Mouse (Mus musculus): Measurements from ENCODE around the gene Furin. TPM values are rescaled to one million over a fixed set of nuclear protein-coding genes. Genes with fewer than 3 reads are reported as not detected.
A peak's percentile ranks its signal among the peaks of the same experiment; 100 is the strongest.
"Not testable (repeated sequence)": the region's sequence is repeated elsewhere in the genome, so short reads cannot be mapped to it uniquely, and the experiment has no call there.

The Furin gene
- polyA plus RNA-seq, 1 experiment from 2014 or later, result 11.0 TPM

DNA sequence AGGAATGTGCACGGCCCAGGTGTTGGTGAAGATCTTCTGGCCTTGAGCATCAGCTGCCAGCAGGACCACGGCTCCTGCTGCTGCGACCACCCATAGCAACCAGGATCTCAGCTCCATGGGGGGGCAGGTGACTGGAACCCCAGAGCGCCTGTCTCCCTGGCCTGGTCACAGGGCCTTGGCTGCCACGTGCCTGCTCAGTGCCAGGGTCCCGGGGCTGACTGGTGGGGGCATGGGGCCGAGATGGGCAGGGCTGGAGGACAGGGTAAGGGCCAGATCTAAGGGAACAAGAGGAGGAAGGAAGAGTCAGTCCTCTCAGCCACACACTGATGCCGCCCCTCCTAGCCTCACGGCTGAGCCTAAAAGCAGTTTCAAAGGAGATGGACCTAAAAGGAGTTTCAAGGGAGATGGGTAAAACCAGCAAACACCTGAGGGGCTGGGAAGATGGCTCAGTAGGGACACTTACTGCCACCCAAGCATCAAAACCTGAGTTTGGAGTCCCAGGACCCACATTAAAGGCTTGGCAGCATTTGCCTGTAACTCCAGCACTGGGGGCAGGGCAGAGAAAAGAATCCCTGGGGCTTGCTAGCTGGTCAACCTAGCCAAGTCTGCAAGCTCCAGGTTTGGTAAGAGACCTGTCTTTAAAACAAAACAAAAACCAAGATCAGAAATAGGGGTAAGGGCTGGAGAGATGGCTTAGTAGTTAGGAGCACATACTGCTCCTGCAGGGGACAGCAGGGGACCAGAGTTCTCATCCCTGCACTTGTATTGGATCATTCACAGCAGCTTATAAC lies 6.4 kb downstream of the Furin start:
- 73% methylated on average over 9 of the region's 9 CpGs for WGBS
- no peak overlapping the region for H3K27ac ChIP-seq
- H3K27me3 ChIP-seq, result peaks cover 3% of the 10 kb centered on the region; the same call in 1 of the 2 replicates
- ATAC-seq (ENCODE audit: insufficient number of reproducible peaks, insufficient read depth, low FRiP score, low TSS enrichment, low read depth), result no peak
- H3K4me3 ChIP-seq, result no peak overlapping the region
- no peak overlapping the region for H3K4me2 ChIP-seq
- peaks cover 43% of the 10 kb centered on the region for H3K4me1 ChIP-seq
- H3K9ac ChIP-seq, result peak overlapping the region; percentile 36; the same call in 1 of the 2 replicates
- peaks cover 41% of the 10 kb centered on the region for H3K36me3 ChIP-seq
- no peaks in the 10 kb centered on the region for H3K9me3 ChIP-seq

DNA sequence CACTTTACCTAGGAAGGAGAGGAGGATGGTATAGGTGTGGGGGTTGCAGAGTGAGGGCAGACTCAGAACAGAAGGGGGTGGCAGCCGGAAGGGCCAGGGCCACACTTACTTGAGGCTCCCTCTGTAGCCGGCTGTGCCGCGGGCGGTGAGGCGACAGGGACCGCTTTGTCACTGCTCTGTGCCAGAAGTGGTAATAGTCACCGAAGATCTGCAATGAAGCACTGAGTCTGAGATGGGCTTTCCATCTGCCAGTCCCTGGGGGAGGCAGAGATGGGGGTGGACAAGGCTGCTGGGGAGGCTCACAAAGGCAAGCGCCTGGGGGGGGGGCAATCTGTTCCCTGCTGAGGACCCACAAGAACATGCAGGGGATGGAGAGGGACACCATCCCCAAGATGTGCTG lies 7.2 kb downstream of the Furin start:
- Histone ChIP-seq H3K4me2 (no peak overlapping the region), H3K4me1 (peaks cover 36% of the 10 kb centered on the region), H3K9me3 (no peaks in the 10 kb centered on the region), H3K27me3 (no peaks in the 10 kb centered on the region), H3K4me3 (no peak overlapping the region), H3K9ac (no peak overlapping the region; the same call in 1 of the 2 replicates), H3K36me3 (peaks cover 50% of the 10 kb centered on the region), H3K27ac (no peak overlapping the region)
- ATAC-seq (ENCODE audit: insufficient number of reproducible peaks, insufficient read depth, low FRiP score, low TSS enrichment, low read depth), result no peak
- WGBS, result 85% methylated on average over 9 of the region's 9 CpGs

GRCm38 (mm10) chr7:80396427-80396826 lies 8.8 kb downstream of the Furin start:
- not testable (repeated sequence) for H3K4me2 ChIP-seq; H3K9me3 ChIP-seq; H3K27me3 ChIP-seq; H3K9ac ChIP-seq; ATAC-seq (ENCODE audit: insufficient number of reproducible peaks, insufficient read depth, low FRiP score, low TSS enrichment, low read depth); H3K27ac ChIP-seq; H3K4me3 ChIP-seq
- Histone ChIP-seq H3K36me3 (peaks cover 65% of the 10 kb centered on the region), H3K4me1 (peaks cover 31% of the 10 kb centered on the region)
- 87% methylated on average over 4 of the region's 4 CpGs for WGBS

- WGBS, result 90% methylated on average over 4 of the region's 4 CpGs
- no peak for ATAC-seq (ENCODE audit: insufficient number of reproducible peaks, insufficient read depth, low FRiP score, low TSS enrichment, low read depth)
Measured at GRCm38 (mm10) chr7:80394600-80394999, 10.6 kb downstream of the Furin start.

GRCm38 (mm10) chr7:80392119-80392518 lies 13.1 kb downstream of the Furin start:
- no peak for ATAC-seq (ENCODE audit: insufficient number of reproducible peaks, insufficient read depth, low FRiP score, low TSS enrichment, low read depth)
- no peak overlapping the region for H3K9ac ChIP-seq
- H3K27ac ChIP-seq, result no peak overlapping the region
- H3K36me3 ChIP-seq, result peaks cover 71% of the 10 kb centered on the region
- WGBS, result 90% methylated on average over 15 of the region's 15 CpGs
- H3K4me2 ChIP-seq, result no peak overlapping the region
- no peaks in the 10 kb centered on the region for H3K9me3 ChIP-seq
- no peaks in the 10 kb centered on the region for H3K27me3 ChIP-seq
- no peak overlapping the region for H3K4me3 ChIP-seq
- H3K4me1 ChIP-seq, result peaks cover 21% of the 10 kb centered on the region

More at GRCm38 (mm10) chr7:80394600-80394999, 10.6 kb downstream of the Furin start:
- Histone ChIP-seq H3K4me3 (no peak overlapping the region), H3K9ac (no peak overlapping the region), H3K36me3 (peaks cover 82% of the 10 kb centered on the region), H3K4me1 (peaks cover 13% of the 10 kb centered on the region), H3K27ac (no peak overlapping the region), H3K4me2 (no peak overlapping the region), H3K27me3 (no peaks in the 10 kb centered on the region), H3K9me3 (no peaks in the 10 kb centered on the region)

DNA sequence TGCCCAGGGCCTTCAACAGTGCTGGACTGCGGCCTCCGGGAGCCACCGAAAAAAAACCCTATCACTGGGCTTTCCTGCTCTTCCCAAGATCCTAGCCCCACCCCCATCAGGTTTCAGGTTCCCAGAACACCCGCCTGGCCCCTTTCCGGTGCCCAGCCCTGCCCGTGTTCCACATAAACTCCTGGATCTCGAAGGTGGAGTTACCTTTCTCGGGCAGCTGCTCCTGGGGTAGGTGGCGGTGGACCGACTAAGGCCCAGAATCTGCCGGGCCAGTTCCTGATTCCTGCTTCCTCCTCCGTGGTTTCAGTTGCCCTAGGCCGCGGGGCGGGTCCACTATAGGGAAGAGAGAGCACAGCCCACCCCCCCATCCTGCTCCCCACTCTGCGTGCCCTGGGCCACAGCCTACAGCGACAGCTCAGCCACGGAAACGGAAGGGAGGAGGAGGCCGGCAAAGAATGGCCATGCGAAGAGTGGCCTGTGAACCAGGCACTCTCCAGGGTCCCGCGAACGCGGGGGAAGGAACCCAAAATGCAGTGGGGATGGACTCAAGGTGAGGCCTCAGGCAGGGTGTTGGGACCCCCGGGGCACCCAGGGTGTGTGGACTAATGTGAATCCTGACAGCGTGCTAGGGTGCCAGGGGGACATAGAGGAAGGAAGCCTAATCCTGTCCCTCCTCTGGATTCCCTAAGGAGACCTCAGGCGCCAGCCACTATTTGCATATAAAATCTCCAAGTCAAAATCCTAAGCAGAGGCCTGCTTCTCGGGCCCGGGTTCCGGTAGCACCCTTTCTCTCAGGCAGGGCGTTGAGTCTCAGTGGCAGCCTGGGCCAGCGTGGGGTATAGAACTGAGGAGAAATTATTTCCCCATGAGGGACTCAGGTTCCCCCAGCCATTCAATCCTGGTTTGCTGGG lies 17.3 kb downstream of the Furin start, which contains the start of gene Fes:
Fes (minus strand) TSS at position 314 of the 911 bp plus-strand sequence.
- ATAC-seq (ENCODE audit: insufficient number of reproducible peaks, insufficient read depth, low FRiP score, low TSS enrichment, low read depth), result peak; percentile 39; the same call in 1 of the 2 replicates
- H3K9me3 ChIP-seq, result no peaks in the 10 kb centered on the region
- peaks cover 29% of the 10 kb centered on the region for H3K4me1 ChIP-seq
- 8% methylated on average over 33 of the region's 33 CpGs for WGBS
- H3K4me3 ChIP-seq, result peak within 1 kb of the TSS; percentile 37
- peak within 1 kb of the TSS; percentile 79 for H3K27ac ChIP-seq
- H3K27me3 ChIP-seq, result no peaks in the 10 kb centered on the region
- H3K9ac ChIP-seq, result peak within 1 kb of the TSS; percentile 71
- peaks cover 39% of the 10 kb centered on the region for H3K36me3 ChIP-seq
- peak within 1 kb of the TSS; percentile 64 for H3K4me2 ChIP-seq

DNA sequence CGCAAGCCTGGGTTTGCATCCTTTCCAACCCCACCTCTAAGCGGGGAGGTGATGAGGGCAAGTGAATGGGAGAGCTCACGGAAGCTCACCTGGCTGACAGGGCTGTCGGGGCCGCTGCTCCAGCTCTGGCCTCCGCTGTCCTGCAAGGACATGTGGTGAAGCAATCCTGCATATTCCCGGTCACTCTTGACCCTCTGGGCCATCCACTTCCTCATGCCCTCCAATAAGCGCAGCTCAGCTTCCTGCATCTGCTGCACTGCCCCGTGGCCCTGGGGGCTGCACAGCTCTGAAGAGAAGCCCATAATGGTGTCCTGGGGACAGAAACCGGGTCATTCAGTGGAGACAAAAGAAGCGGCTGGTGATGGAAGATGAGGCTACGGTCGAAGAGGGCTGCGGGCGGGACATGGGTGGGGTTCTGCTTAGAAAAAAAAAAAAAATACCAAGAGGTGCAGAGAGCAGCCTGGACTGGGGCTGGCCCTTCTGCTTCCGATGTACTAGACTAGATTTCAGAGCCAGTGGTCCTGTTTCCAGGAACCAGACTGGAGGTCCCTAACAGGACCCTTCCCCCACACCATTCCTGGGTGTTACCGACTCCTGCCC lies 18.1 kb downstream of the Furin start:
- 31% methylated on average over 17 of the region's 17 CpGs for WGBS
- Histone ChIP-seq H3K27me3 (no peaks in the 10 kb centered on the region), H3K9me3 (no peaks in the 10 kb centered on the region), H3K4me2 (peak overlapping the region; percentile 64), H3K4me1 (peaks cover 29% of the 10 kb centered on the region), H3K4me3 (peak overlapping the region; percentile 37), H3K9ac (peak overlapping the region; percentile 71), H3K36me3 (peaks cover 35% of the 10 kb centered on the region), H3K27ac (peak overlapping the region; percentile 79)
- no peak for ATAC-seq (ENCODE audit: insufficient number of reproducible peaks, insufficient read depth, low FRiP score, low TSS enrichment, low read depth)

DNA sequence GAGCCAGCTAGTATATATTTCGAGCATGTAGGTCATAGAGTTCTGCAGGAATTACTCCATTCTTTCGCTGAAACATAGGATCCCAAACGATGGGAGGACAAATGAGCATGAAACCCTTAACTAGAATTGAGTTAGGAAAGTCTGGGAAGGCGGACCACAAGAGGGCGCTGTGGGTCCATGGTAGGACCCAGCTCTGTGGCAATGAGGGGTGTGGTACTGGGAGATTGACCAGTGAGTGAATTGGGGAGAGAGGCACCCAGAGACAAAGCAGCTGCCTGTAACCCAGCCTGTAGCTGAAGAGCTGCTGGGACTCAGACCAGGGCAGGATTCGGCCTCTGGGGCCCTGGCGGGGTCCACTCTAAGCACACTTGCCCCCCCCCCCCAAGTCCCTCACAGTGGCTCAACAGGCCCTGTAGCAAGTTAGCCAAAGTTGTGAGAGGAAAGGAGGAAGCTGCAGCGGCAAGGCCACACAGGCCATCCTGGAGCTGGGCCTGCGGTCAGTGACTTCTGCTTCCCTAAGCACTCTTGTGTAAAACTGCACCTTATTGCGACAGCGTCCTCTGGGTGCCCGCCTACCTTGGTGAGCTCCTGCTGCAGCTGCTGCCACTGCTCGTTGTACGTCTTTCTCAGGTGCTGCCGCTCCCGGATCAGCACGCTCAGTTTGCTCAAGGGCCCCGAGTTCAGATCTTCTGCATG lies 18.9 kb downstream of the Furin start:
- H3K27me3 ChIP-seq, result no peaks in the 10 kb centered on the region
- peak overlapping the region; percentile 64 for H3K4me2 ChIP-seq
- peaks cover 27% of the 10 kb centered on the region for H3K36me3 ChIP-seq
- peak overlapping the region; percentile 37 for H3K4me3 ChIP-seq
- no peaks in the 10 kb centered on the region for H3K9me3 ChIP-seq
- peak overlapping the region; percentile 71; the same call in 1 of the 2 replicates for H3K9ac ChIP-seq
- 31% methylated on average over 18 of the region's 18 CpGs for WGBS
- H3K4me1 ChIP-seq, result peaks cover 29% of the 10 kb centered on the region
- peak overlapping the region; percentile 79 for H3K27ac ChIP-seq
- peak; percentile 29; the same call in 1 of the 2 replicates for ATAC-seq (ENCODE audit: insufficient number of reproducible peaks, insufficient read depth, low FRiP score, low TSS enrichment, low read depth)

GRCm38 (mm10) chr7:80382919-80383318 lies 22.3 kb downstream of the Furin start:
- H3K27ac ChIP-seq, result no peak overlapping the region
- H3K27me3 ChIP-seq, result no peaks in the 10 kb centered on the region
- 0 out of 2 replicates have a peak overlapping the region, but pooled peaks have one; percentile 21 for H3K9ac ChIP-seq
- ATAC-seq (ENCODE audit: insufficient number of reproducible peaks, insufficient read depth, low FRiP score, low TSS enrichment, low read depth), result no peak
- H3K4me2 ChIP-seq, result no peak overlapping the region
- H3K36me3 ChIP-seq, result peaks cover 31% of the 10 kb centered on the region
- no peaks in the 10 kb centered on the region for H3K9me3 ChIP-seq
- whole genome bisulfite sequencing, result 72% methylated on average over 11 of the region's 11 CpGs
- H3K4me1 ChIP-seq, result peaks cover 17% of the 10 kb centered on the region
- H3K4me3 ChIP-seq, result no peak overlapping the region

- ATAC-seq (ENCODE audit: insufficient number of reproducible peaks, insufficient read depth, low FRiP score, low TSS enrichment, low read depth), result no peak
- Histone ChIP-seq H3K9me3 (no peaks in the 10 kb centered on the region), H3K27ac (no peak overlapping the region), H3K4me3 (no peak overlapping the region), H3K27me3 (no peaks in the 10 kb centered on the region), H3K4me2 (no peak overlapping the region), H3K36me3 (peaks cover 31% of the 10 kb centered on the region), H3K9ac (no peak overlapping the region), H3K4me1 (no peaks in the 10 kb centered on the region; the same call in 1 of the 2 replicates)
- 69% methylated on average over 13 of the region's 13 CpGs for WGBS
Measured at GRCm38 (mm10) chr7:80379531-80379930, 25.7 kb downstream of the Furin start.

All from embryonic facial prominence, embryonic 13.5 days (tissue).